Mouse (Mus musculus): ENCODE results near the gene Syn2.
A peak's percentile ranks its signal among the peaks of the same experiment; 100 is the strongest.
"Not testable (repeated sequence)": the region's sequence is repeated elsewhere in the genome, so short reads cannot be mapped to it uniquely, and the experiment has no call there.

Syn2 gene

DNA sequence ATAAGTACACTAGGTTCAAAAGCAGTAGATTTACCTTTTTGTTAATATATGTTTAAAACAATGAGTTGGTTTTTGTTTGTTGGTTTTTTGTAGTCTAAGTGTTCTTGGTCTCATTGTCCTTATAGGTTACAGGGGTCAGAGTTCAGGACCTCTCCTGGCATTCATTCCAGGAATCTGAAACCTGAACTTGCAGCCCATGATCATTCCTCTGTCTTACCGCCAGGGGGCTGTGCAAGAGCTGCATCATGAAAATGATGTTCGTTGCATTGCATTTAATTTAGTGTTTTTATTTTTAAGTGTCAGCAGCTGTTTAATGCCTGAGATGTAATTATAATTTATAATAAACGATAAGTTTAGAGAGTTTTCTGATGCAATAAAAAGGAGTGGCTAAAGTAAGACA is 40.1 kb downstream of the Syn2 start:
- DNase-seq (ENCODE audit: low spot score in 2 of 2): no peak

DNA sequence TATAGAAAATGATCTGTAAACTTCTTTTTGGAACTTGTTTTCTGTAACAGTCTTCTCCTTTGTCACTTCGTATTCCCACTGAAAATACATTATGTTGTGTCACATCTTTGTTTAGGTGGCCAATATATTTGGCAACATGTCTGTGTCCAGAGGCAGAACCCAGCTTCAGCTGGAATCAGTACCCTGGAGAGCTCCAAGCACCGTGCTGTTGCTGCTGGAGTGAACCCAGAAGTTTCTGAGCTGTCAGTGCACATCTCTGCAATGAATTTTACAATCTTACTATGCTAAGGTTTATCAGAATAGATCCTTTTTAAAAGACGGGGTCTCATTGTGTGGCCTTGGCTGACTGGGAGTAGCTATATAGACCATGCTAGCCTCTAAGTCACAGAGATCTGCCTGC is 44.1 kb downstream of the Syn2 start:
- DNase-seq (ENCODE audit: low spot score in 2 of 2): no peak

DNA sequence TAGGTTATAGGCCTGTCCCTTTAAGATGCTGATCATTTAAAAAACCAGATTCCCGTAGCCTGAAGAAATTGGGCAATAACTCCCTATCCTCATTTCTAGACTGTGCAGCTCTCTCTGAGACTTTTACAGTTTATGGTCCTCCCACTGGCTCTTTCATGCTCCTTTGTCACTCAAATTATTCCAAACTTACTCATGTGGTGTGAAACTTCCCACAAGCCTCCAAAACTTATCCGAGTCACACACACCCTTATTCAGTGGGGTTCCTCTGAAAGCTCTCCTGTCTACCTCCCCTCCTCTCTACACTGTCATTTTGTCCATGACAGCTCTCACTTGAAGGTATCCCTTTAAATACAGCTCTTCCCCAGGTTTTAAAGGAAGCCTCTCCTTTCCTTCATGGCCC is 46.4 kb downstream of the Syn2 start:
- DNase-seq (ENCODE audit: low spot score in 2 of 2): no peak

DNA sequence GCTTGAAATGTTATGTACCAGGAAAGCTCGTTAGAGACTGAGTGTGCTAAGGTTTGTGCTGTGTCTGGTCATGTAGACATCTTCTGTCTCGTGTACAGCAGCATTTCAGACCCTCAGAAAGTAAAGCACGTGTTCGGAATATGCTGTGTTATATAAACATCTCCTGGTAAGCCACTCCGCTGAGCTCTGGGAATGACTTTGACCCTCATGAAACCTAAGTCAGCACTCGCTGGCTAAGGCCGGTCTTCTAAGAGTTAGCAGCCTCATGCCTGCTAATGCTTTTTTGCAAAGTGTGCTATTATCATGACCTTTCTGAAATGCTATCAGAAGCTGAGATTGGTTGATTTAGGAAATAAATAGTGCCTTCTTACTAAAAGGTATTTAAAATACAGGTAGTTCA is 56.4 kb downstream of the Syn2 start:
- no peak for DNase-seq (ENCODE audit: low spot score in 2 of 2)

DNA sequence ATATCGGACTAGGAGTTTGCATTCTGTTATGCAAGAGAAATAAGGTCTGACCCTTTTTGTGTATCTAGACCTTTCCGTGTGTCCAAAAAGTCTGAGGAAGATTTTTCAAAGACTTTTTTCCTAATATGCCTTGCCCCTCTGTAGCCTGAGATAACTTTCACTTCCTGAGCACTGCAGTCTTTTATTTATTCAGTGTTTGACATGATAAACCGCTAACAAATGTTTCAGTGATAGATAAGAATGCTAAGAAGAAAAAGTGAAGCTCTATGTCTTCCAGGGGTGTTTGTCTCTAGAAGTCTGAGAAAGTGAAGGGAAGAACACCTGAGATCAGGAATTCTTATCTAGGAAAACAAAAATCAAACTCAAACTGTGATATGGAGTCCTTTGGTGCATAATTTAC is 66.1 kb downstream of the Syn2 start:
- no peak for DNase-seq (ENCODE audit: low spot score in 2 of 2)

DNA sequence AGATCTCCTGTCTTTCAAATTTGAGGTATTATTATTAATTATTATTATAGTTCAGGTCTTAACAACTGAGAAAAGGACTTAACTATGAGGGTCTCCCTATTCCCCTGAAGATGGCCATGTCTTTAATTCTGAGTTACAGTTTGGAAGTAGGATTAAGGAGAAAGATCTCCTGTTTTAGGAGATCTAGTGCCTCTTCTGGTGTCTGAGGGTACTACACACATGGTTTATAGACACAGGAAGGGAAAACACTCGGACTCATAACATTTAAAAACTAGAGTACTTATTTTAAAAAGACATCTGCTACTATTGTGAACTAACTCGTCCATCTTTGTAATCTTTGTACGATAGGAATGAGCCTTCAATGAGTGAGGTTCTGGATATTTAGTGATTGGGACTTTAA is 68.3 kb downstream of the Syn2 start:
- DNase-seq (ENCODE audit: low spot score in 2 of 2): no peak

DNA sequence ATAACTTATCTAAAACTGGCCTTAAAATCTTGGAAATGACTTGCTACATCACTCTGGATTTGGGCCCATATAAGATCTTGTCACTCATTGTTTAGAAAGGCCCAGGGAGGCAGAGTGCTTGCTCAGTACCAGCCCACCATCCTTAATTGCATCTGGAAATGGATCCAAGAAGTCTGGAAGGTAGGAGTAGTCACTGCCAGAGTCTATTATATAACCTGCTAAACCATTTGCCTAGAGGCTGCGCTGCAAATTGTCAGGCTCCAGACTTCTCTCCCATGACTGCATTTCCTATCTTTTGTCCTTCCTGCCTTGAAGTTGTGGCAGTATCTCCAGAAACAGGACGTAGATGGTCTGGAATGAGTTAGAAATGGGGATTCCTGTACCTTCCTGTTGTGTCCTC is 75.5 kb downstream of the Syn2 start:
- no peak for DNase-seq (ENCODE audit: low spot score in 2 of 2)

DNA sequence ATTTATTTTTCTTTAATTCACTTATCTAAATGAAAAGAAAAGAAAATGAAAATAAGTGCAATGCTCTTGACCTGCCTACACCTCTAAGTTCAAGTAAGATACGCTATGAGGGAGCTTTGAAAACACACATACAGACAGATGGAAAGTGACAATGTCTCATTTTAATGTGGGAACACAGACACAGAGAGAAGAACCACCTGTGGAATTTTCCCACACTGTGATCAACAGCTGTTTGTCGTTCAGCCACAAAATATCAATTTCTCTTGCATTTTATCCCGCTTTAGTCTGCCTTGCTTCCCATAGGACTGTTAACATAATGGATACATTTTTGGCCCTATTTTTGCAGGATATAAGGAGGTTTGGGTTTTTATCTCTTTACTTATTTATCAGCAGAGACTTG is 76.1 kb downstream of the Syn2 start:
- DNase-seq (ENCODE audit: low spot score in 2 of 2): no peak

DNA sequence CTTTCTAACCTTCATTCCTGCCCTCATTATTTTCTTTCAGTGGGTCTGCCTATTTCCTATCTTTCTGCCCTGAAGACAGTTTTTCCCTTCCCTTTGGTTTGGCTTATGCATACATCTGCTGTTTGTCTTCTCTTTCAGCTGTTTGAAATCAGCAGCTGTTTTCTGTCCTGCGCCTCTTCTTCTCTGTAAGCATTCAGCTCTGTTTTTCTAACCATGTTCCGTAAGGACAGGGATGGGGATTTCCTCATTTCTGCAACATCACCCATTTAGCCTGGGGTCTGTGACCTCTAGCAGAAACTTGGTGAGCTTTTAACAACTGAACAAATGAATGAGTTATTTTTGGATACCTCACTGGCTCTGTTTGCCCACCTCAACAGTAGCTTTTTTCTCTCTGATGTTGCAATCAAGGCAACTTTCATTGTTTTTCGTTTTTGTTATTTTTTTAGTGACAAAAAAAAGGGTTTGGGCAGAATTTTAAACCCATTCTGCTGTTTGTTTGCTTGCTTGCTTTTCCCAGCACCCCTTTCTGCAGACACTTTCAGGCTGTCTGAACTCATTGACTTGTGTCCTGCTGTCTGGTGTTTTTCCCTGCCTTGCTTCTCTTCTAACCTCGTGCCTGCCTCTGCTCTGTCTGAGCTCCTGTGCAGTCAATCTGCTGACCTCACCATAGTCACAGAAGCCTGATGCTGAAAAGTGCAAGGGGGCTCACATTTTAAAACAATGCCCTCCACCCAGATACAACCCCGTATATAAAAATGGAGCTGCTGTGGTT is 77.6 kb downstream of the Syn2 start:
- no peak for DNase-seq (ENCODE audit: low spot score in 2 of 2)

DNA sequence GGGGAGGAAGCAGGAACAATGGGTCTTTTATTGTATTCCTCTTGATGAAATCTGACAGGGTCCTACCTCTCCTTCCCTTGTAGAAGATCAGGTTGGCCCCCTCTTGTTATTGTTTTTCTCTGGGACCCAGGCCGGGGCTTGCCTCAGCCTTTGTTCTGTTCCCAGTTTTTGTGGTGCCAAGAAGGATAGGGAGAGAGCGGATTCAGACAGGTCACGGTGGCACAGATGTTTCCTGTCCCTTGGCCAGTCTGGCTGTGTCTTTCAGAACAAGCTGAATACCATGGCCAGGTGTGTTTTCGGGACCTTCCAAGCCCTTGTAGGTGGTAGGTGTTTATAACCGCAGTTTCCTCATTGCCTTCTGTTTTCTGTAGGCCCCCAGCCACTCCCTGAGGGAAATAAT is 78.4 kb downstream of the Syn2 start:
- DNase-seq (ENCODE audit: low spot score in 2 of 2): no peak

DNA sequence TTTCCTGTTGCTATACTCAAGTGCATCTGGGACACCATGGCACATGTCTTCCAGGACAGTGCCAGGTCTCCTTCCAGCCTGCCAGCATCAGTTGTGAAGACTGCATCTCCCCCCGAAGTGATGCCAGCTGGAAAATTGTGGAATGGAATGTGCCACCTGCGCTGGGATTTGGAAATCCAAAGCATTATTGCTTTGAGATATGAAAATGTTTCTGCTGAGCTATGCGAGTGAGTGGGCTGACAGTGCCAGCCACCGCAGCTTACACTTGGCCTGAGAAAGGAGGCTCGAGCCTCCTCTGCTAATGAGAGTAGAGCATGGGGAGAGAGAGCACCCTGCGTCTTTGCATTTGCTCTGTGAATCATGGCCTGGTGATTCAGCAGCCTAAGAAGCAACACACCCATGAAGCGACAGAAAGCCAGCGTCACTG is 86.5 kb downstream of the Syn2 start:
- DNase-seq (ENCODE audit: low spot score in 2 of 2): no peak

DNA sequence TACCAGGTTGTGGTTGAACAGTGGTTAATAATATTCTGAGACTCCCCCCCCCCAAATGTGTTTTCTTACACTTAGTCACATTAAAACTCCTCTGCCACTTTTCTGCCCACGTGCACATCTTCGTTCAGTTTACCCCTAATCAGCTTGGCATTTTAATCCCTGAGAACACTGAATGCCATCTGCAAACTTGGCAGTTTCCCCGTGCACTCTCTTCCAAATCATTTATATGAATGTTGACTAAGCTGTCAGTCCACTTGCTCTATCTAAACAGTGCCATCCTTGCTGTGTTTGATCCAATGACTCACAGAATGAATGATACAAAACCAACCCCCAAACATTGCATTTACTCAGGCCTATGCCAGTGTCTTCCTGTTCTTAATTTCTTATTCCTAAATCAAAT is 90.8 kb downstream of the Syn2 start:
- DNase-seq (ENCODE audit: low spot score in 2 of 2): no peak

DNA sequence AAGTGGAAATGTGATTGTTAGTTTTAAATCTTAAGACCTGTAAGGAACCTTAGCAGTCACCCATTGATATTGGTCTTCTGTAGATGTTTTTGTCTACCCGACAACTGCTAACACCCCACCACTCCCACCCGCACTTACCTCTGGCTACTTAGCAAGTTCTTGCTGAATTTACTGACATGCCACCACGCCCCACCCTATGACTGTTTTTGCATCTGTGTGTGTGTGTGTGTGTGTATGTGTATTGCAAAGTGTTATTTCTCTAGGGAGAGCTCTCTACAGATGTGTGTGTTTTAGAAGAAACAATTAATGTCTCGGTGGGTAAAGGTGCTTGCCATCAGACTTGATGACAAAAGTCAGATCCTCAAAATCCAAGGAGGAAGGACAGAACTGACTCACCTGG is 92.3 kb downstream of the Syn2 start, which contains the start of gene Gm17482:
Gm17482 (plus strand) TSS at position 301 of the 400 bp plus-strand sequence.
- no peak for DNase-seq (ENCODE audit: low spot score in 2 of 2)

DNA sequence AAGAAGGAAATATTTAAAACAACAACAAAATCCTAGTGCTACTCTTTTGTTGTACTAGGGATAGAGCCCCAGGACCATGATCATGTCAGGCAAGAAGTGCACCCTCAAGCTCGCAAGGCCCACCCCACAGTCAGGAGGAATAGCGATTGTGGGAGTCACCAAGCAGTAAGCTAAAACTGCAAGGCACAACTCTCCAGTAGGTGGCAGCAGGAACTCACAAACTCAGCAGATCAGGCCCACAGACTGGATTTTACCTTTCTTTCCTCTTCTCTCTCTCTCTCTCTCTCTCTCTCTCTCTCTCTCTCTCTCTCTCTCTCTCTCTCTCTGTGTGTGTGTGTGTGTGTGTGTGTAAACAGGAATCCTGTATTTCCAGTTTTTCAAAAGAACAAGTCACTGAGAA is 92.8 kb downstream of the Syn2 start:
- DNase-seq (ENCODE audit: low spot score in 2 of 2): peak; percentile 18 to 41

DNA sequence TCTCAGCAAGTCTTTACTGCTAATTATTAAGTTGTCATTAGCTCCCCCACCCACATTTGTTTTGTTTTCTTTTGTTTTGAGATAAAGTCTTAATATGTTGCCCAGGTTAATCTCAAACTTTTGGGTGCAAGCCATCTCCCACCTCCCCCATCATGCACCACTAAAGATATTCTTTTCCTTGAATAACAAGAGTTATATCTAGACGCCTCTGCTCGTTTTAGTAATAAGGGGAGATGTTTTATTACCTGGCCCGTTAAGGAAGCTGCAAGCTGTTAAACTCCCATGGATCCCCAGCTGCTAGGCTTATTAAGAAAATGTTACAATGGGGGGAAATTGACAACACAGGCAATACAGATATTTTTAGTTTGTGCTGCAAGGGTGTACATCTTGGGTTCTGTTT is 95.9 kb downstream of the Syn2 start:
- no peak for DNase-seq (ENCODE audit: low spot score in 2 of 2)

DNA sequence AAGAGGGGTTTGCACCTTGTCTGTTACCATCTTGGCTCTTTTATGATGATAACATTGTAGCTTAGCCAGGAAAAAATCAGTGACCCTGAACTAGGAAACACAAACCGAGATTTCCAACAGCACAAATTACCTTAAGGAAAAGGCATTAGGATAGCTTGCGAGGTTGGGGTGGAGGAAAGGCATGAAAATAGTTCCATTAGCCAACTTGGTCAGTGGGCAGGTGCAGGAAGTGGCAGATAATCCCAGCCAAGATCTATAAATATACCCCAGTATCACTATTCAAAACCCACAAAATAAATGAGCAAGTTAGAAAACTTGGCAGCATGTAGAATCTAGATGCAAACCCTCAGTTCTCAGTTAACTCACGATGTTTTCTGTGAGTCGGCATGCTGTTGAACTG is 97.1 kb downstream of the Syn2 start:
- DNase-seq (ENCODE audit: low spot score in 2 of 2): no peak

DNA sequence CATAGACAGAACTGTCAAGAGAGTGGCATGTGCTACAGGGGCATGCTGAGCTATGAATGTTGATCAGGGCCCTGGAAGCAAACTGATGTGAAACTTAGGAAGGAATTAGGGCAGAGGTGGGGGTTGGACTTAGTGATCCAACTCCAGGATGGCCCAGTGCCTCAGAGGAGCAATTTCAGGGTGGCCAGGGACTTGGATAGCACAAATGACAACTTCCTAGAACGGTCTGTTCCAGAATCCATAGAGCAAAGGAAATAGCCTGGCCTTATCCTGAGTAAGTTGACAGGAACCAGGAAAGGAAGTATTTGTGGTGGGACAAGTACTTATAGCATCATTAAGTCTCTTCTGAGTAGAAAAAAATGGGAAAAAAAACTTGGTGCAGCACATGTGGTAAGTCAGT is 97.9 kb downstream of the Syn2 start:
- DNase-seq (ENCODE audit: low spot score in 2 of 2): no peak

DNA sequence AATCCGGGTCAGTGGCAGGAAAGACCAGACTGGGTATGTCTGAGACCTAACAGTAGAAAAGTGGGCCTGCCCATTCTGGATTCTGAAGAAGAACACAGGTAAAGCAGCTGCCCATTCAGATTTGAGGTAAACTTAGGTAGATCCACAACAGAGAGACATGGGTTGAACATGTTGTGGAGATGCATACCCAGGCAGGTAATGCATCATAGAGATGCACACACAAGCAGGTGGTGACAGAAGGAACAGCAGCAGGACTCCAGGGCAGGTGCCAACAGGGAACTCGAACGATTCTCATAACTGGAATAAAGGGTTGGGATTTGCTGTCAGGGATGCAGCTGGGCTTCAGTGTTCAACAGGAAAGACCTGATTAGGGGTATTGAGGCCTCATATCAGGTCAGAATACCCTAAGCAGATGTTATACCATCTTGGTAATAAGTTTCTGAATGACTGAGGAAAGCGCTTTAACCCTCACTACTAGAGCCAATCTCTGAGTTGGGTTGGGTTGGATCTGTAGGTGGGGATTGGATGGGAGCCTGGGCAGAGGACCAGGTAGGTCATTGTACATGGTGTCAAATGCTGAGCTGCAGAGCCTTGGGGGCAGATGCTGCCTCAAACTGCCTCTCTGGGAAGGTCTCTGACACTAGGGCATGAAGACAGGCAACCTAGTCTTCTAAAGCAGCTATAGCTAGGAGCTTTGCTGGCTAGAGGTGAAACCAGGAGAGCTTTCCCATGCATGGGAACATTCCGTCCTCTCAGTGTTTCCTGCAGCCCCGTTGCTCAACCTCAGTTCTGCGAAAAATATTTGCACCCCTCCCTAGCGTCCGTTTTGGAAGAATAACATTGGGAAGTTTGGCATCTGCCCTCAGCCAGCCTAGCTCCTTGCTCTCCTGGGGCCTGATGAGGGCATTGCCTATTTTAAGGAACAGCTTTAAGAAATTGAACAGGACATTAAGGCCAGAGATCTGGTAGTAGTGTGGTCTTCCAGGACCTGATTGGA is 103.6 kb downstream of the Syn2 start:
- DNase-seq (ENCODE audit: low spot score in 2 of 2): no peak

DNA sequence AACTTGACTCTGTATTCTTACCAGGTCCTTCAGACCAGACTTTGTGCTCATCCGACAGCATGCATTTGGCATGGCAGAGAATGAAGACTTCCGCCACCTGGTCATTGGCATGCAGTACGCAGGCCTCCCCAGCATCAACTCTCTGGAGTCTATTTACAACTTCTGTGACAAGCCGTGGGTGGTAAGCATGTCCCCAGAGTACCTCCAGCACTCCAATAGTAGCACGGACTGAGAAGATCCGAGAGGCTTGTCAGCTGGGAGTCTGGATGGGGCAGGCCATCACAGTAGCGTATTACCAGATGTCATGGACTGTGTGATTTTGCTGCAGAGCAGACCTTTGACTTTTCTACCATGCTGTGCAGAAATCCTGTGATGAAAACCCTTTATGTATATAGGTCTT is 104.6 kb downstream of the Syn2 start:
- DNase-seq (ENCODE audit: low spot score in 2 of 2): no peak

DNA sequence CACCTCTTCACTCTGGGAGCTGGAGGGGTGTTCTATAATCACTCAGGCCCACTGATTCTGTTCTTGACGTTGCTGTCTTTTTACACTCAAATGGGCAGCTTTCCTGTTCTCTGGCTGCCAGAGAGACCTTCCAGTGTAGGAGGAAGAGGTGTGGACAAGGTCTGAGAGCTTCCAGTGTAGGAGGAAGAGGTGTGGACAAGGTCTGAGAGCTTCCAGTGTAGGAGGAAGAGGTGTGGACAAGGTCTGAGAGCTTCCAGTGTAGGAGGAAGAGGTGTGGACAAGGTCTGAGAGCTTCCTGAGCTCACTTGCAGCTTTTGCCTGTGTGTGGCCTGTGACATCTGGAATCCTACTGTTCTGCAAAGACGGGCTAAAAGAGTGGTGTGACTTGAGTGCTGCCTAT is 105.7 kb downstream of the Syn2 start:
- DNase-seq (ENCODE audit: low spot score in 2 of 2): not testable (repeated sequence)

DNA sequence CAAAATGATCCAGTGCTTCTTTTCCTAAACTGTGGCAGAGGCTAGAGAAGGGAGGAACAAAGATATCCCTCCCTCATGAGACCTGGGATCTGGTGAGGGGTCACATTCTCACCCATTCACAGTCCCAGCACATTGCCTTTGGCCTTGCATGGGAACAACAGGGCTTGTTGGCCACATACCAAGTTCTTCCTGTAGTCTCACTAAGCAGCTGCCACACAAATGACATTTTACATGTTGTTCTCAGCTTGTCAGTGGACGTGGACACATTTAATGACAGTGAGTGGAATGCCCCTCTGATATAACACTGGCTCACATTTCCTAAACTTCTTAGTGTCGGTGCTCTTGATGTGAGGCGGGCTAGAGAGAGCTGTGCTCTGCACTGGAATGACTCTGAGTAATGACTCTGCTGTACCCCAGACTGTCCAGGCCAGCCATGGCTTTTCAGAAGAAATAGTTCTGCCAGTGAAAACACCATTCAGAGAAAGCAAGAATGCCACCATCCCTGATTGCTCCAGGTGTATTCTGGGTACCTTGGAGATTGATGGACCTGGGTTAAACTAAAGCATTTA is 106.5 kb downstream of the Syn2 start:
- DNase-seq (ENCODE audit: low spot score in 2 of 2): no peak

DNA sequence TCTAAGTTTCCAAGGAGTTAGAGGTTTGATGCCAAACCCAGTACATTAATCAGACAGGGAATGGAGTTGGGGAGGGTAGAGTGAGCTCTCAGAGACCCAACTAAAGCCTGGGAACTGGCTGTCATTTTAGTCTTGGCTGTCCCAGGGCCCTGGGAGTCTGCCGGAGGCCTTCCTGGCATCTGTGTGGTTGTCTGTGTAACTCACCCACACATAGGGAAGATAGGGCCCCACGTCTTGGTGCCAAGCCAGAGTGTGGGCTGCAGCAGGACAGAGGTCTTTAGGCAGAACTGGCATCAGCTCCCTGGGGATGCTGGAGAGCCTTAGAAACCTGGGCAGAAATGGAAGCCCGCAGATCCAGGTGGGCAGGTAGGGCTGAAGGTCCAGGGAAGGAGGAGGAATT is 107.2 kb downstream of the Syn2 start:
- DNase-seq (ENCODE audit: low spot score in 2 of 2): no peak

DNA sequence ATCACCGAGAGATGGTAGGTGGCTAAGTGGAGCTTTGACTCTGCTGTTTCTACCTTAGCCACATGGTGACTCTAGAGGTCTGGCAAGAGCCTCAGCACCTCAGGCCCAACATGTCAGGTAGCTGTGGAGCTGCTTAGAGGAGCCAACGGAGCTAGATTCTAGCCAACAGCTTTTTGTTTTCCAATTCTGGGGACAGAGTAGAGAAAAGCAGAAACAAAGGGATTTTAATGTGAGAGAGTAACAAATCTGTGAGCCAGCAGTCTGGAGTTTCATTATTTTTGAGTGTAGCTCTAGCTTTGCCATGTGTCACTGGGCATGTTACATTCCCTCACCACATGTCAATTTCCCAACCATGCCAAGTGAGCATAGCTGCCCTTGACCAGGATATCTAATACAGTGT is 109.5 kb downstream of the Syn2 start:
- DNase-seq (ENCODE audit: low spot score in 2 of 2): no peak

Data from natural killer cell, adult 2 months (primary cell).